Mouse (Mus musculus) right cerebral cortex, postnatal 25 days (tissue): ENCODE data around the gene Hoxd13.

Source experiments
- DNase-seq: peaks from one replicate; pipeline ENCODE4 v3.0.0; 2022

Hoxd13 gene

DNA sequence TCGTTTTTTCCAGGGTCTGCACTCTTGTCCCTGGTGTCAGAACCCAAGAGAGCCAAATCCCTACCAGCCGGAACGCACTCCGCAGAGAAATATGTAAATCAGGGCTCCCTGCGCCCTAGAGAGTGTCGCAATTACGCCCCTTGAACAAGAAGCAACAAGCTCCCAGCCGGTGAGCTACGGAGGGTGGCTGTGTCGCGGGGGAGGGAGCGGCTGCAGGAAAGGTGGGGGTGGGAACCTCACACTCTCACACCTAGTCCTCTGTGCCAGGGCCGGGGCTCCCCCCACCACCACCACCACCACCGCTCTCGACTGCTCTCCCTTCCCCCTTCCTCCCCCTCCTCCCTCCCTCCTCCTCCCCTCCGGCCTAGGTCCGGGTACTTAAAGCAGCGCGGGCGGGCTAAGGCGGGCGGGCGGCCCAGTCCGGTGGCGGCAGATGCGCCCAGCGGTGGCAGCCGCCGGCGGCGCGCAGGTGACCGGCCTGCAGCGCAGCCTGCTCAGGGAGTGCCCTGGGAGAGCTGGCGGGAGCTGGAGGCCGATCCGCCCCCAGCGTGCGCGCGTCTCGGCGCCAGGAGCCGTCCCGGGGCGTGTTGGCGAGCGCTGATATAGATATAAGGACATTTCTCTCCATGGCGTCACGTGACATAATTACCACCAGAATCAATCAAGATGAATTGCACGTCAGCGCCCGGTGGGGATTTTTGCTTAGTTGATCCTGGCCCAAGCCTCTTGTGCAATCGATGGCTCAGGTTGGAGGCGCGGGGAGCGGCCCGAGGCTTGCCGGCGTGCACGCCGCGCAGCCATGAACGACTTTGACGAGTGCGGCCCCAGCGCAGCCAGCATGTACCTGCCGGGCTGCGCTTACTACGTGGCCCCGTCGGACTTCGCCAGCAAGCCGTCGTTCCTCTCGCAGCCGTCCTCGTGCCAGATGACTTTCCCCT is 13.8 kb downstream of the Hoxd13 start:
- no peak for DNase-seq

DNA sequence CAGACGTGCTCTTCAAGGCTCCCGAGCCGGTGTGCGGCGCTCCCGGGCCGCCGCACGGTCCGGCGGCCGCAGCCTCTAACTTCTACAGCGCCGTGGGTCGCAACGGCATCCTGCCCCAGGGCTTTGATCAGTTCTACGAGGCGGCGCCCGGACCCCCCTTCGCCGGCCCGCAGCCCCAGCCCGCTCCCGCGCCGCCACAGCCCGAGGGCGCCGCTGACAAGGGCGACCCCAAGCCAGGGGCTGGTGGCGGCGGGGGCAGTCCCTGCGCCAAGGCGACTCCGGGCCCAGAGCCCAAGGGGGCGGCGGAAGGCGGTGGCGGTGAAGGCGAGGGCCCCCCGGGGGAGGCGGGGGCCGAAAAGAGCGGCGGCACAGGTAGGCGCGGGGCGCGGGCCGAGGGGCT is 14.7 kb downstream of the Hoxd13 start:
- no peak for DNase-seq

GRCm38 (mm10) chr2:74683471-74683951 is 15.4 kb downstream of the Hoxd13 start:
- no peak for DNase-seq

DNA sequence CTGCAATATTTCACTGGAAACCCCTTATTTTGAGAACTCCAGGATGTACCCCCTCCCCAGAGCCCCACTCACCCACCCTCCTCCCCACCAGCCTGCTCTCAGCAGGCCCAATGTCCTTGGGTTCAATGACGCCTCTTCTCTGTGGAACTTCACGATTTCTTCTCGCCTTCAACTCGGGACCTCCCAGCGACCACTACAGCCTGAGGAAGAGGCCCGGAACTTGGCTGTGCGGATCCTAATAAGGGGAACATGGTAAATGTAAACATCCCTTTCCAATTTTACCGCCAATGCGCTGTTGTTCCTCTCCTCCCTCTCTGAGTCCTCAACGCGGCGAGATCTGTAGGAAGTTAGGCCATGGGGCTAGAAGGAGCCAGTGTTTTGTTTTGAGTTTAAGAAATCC is 16.0 kb downstream of the Hoxd13 start:
- DNase-seq: no peak

DNA sequence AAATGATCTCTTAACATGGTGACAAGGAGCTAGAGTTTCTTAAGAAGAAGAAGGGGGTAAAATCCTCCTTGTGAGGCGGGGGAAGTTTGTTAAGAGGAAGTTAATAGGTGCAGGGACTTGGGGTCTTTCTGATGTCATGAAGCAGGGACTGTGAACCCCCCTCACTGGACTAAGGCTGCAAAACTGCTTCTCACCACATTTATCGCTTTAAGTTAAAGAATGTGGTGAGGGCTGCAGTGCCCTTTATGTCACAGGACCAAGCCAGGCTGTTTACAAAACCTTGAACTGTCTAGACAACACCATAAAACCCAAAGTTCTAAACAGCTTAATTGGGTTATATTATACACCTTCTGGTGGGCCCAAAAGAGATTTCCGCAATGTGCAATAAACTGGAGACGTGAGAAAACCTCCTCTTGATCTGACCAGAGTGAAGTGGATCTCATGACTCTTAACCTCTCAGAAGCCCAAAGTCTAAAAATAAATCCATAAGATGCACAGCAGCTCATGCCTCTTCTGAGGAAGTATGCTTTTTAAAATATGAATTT is 17.0 kb downstream of the Hoxd13 start:
- no peak for DNase-seq

DNA sequence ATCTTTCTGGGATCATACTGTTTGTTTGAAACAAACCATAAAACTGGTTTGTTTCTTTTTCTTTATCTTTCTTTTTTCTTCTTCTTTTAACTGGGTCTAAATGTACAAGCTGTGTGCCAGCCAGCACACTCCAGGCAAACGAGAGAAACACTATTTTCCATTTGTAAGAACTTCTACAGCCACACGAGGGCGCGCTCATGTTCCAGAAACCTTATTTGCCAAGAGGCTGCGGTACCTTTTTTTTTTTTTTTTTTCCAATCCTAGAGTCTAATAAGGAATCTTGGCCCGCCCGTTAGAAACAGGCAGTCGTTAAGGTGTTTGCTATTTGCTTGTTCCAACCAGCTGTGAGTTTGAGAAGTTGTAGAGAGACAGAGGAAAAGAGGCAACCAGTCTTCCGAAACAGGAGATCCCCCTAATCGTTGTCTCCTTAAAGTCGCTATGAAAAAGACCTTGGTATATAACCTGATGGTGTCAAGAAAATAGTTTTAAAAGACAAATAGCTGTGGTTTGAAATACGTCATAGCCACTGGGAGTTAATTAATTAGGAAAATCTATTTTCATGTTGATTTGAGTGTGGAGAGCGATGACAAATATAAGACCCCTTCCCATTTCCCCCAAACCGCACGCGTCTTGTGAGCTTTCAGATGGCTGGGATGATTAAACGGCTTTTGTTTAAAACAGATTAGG is 18.3 kb downstream of the Hoxd13 start:
- peak; percentile 19 for DNase-seq

DNA sequence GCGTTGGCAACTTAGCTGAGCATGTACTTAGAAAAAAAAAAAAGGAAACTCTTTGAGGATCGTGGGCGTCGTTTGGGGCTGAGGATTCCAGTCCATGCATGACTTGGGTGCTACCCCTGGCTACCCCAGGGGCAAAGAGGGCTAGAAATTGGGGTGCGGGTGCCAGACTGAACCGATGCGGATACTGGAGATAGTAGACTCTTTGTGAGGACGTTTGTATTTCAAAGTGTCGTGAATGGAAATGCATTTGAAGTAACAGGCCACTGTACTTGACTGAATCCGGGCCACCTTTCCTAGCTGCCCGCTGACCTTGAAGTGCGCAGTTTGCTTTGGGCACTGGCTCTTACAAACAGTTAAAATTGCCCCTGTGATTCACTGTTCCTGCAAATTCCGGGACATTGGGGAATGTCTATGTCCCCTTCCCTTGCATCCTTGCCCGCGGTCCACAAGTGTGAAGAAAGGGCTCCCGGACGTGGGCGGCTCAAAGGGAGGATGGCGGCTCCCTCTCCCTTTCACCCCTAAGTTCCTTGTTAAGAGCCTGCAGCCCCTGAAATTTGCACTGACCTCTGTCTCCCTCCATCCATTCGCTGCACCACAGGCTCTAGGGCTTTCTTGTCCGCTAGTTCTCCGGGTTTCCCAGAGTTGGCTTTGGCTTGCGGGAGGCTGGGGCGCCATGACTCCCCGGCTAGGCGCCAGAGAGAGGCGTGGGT is 19.0 kb downstream of the Hoxd13 start:
- DNase-seq: no peak

DNA sequence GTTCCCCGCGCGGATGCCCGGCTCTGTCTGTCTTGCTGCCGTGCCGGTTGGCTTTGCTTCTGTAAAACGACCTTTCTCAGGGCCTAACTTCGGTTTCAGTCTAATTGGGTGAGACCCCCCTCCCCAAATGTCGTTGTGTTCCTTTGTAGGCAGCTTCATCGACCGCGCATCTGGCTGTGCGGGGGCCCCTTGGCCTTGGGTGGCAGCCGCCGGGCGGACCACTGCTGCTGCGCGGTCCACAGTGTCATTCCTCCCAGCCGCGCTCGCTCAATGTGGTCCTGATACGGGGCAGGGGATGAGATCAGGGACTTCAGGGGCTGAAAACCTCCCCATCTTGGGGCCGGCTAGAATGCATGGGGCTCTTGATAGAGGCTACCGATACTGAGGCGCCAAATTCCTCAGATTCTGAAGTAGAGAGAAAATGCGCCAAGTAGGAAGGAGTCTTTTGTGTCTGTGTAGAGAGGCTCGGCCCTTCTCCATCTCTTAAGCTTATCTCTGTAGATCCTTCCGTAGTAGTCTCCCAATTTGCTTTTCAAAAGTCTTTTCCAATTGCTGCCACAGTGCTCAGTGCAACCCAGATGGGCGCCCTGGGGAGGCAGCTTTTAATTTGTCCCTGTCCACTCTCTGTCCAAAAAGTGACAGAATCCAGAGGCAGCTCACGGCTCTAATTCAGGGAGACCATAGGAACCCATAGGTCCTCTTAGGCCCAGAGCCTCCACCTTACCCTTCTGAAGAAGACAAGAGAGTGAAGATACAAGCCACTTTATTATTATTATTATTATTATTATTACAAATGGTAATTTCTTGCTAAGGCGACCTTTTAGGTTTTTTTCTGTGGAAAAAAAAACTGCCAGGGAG is 19.8 kb downstream of the Hoxd13 start:
- no peak for DNase-seq

DNA sequence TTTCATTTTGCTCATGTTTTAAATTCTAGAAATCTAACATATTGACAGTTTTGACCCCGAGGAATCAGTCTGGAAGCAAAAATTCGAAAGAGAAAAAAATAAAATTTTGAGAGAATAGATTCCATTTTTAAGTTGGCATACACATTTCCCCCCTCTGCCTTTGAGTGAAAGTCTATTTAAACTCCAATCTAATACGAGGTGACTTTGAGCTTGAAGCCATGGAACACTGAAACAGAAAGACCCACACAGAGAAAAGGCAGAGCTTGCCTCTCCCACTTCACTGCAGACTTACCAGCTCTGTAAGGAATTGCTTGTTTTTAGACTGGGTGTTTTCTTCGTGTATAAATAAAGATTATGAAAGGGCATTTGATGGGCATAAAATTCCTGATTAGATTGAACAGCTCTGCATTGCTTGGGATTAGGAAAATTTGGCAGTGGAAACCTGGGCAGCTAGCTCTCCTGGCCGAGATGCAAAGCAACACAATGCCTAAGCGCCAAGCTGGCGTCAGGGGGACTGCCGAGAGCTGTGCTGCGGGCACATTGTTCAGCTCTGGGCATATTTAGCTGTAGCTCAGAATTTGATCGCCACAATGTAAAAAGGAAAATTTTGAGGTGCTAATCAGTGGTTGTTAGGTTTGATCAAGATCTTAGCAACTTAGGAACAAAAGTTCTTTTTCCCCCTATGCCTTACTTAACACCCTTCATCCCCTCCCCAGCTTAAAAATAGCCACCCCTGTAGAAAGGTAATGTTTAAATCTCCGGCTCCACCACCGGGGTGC is 20.9 kb downstream of the Hoxd13 start:
- no peak for DNase-seq

DNA sequence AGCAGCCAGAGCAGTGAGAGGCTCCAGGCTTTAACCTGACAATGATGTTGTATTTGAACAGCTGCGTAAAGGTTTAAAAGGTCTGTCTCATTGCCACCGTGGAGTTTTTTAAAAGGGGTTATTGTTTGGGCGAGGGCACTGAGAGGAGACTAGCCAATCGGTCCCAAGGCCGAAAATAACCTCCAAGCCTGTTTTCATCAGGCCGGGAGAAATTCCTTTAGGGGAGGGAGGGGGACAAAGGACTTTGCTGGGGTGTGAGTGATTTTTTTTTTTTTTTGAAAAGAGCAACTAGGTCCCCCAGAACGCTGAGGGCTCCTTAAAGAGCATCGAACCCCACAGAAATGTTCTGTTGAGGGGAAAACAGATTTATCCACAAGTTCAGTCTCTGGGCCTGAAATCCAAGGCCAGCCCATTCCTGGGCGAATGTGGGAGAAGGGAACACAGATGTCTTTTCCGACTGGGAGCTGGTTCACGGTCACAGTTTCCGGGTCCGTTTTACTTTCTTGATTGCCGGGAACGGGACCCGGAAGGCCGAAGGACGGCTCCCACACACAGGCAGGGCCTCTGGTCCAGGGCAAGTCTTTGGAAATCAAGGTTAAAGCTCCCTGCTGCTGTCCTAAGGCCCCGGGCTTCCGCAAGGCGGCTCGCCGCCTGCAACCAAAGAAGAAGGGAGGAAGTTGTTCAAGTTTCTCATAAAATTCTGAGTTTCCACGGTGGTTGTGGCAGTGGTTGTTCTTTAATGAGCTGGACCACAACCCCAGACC is 21.6 kb downstream of the Hoxd13 start:
- peak; percentile 19 for DNase-seq

DNA sequence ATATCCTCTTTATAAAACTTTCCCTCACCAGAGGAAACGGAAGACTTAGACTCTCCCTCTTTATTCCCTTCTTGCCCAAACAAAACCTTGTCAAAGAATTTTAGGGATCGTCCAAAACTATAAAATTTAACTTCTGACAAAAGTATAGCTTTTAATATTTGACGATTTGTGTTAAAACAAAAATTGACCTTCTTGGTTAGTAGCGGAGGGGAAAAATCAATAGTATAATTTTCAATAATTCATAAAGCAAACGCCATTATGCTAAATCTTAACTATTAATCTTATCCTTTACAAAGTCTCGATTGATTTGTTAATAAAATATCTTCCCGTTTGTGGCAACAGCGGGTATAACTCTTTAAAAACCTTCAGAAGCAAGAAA is 22.2 kb downstream of the Hoxd13 start:
- DNase-seq: no peak

GRCm38 (mm10) chr2:74691022-74691951 is 23.2 kb downstream of the Hoxd13 start, which contains the start of gene Hoxd10:
TSS of gene Hoxd10 (plus strand) at chr2:74691924.
- DNase-seq: no peak

DNA sequence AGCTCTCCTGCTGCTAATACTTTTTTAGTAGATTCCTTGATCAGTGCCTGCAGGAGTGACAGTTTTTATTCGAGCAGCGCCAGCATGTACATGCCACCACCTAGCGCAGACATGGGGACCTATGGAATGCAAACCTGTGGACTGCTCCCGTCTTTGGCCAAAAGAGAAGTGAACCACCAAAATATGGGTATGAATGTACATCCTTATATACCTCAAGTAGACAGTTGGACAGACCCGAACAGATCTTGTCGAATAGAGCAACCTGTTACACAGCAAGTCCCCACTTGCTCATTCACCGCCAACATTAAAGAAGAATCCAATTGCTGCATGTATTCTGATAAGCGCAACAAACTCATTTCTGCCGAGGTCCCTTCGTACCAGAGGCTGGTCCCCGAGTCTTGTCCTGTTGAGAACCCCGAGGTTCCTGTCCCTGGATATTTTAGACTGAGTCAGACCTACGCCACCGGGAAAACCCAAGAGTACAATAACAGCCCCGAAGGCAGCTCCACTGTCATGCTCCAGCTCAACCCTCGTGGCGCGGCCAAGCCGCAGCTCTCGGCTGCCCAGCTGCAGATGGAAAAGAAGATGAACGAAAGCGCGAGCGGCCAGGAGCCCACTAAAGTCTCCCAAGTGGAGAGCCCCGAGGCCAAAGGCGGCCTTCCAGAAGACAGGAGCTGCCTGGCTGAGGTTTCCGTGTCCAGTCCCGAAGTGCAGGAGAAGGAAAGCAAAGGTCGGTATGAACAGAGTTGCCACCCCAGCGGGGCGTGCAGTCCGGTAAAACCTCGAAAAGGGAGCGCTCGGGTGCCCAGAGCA is 24.1 kb downstream of the Hoxd13 start:
- DNase-seq: no peak

- no peak for DNase-seq
These were observed 24.8 kb downstream of the Hoxd13 start for GRCm38 (mm10) chr2:74692808-74693431.

DNA sequence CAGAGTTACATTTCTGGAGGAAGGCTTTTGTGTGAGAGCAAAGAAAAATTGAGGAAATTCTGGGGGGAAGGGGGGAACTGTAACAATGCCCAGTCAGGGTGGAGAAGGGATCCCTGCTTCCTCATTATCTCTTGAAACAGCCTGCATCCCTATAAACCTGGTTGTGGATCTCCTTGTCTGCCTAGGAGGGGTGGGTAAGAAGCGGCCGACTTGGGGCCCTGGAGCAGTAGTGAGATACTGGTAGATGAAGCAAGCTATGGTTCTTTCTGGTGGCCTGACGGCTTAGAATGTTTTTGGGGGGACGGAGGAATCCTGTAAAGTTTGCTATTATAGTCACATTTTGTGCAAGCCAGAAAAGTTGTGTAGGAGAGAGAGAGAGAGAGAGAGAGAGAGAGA is 25.3 kb downstream of the Hoxd13 start:
- no peak for DNase-seq

GRCm38 (mm10) chr2:74694066-74694465 is 26.0 kb downstream of the Hoxd13 start:
- no peak for DNase-seq

DNA sequence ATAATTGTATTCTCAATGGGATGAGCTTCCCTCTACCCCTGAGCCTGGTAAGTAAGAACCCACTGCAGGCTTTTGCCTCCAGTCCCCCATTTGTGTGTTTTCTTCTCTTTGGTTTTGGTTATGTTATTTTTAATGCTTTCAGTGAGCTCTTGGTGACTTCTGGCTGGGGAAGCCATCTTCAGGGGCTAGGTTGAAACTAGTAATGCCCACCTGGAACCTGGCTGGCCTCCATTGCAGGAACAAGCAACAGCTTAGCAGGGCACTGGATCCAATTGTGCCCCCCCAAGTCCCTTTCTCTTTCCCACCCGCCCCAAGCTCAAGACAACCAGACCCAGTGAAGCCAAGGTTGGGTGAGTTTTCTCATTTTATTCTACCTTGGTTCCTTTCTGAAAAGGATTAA is 27.3 kb downstream of the Hoxd13 start:
- no peak for DNase-seq
